35 mouse cellular contexts compared by ENCODE assay signal in the genomic region with DNA sequence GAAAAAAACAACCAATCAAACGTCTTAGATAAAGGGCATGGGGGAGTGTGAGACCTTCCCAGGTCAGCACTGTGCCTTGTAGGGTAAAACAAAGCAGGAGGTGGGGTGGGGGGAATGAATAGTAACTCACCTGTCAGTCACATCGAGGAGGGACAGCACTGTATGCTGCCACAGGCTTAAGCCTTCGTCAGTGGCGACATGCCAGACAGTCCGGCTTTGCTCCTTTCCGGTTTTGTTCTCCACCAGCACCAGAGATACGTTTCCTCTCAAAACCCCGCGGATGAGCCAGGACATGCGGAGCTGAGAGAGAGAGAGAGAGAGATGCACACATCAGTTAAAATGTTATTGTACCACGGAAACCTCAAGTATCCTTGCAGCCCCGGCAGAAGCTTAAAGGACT.
"Had no signal": no experiment of that assay in that cellular context is flagged by ENCODE, and none has a peak within 500 bp of the region (broad histone marks: within the 10 kb centered on the region; RNA-seq: fewer than 3 reads in every experiment).

No protein-coding gene starts in this region.

- DNase-seq: heart, postnatal 10 days; heart, postnatal 14 days; heart, postnatal 36 days; heart, postnatal 4 days; kidney, adult 11 months; kidney, adult 18-20 months; kidney, adult 2 months; kidney, adult 8-10 months; kidney, adult 9 months; kidney, postnatal 14 days; kidney, postnatal 25 days; kidney, postnatal 36 days; kidney, postnatal 4 days; layer of hippocampus, adult 9-11 months; layer of hippocampus, postnatal 36 days had no signal

- H3K4me2 ChIP-seq: heart, embryonic 11.5 days; heart, embryonic 12.5 days; heart, embryonic 13.5 days; heart, embryonic 15.5 days; hindbrain, embryonic 12.5 days; hindbrain, embryonic 13.5 days; hindbrain, embryonic 14.5 days; hindbrain, embryonic 15.5 days; intestine, embryonic 15.5 days; kidney, embryonic 15.5 days had no signal

- H3K27ac ChIP-seq: heart, embryonic 10.5 days; heart, embryonic 13.5 days; heart, embryonic 15.5 days; hindbrain, embryonic 10.5 days; hindbrain, embryonic 12.5 days; hindbrain, embryonic 13.5 days; hindbrain, embryonic 14.5 days; hindbrain, embryonic 15.5 days; hindbrain, postnatal 0 days; intestine, embryonic 15.5 days; kidney, embryonic 15.5 days; kidney, postnatal 0 days; layer of hippocampus, adult 2 months; left cerebral cortex, adult 2 months had no signal

- H3K4me1 ChIP-seq: heart, embryonic 12.5 days; heart, embryonic 13.5 days; heart, embryonic 15.5 days; intestine, embryonic 15.5 days had no signal

- H3K4me3 ChIP-seq: heart, embryonic 10.5 days; heart, embryonic 12.5 days; heart, embryonic 13.5 days; heart, embryonic 15.5 days; hindbrain, embryonic 10.5 days; hindbrain, embryonic 12.5 days; hindbrain, embryonic 13.5 days; hindbrain, embryonic 15.5 days; intestine, embryonic 15.5 days; kidney, embryonic 15.5 days; layer of hippocampus, adult 2 months; left cerebral cortex, adult 2 months had no signal

- ATAC-seq: hindbrain, embryonic 16.5 days; hindbrain, postnatal 0 days; inflammation-experienced regulatory T-cells, adult 6 months; intestine, embryonic 15.5 days; intestine, embryonic 16.5 days; intestine, postnatal 0 days had no signal

- H3K9ac ChIP-seq: heart, embryonic 12.5 days; heart, embryonic 13.5 days; heart, embryonic 15.5 days; hindbrain, embryonic 12.5 days; hindbrain, embryonic 13.5 days; hindbrain, embryonic 14.5 days; hindbrain, embryonic 15.5 days; intestine, embryonic 15.5 days; kidney, embryonic 15.5 days had no signal

- H3K36me3 ChIP-seq: heart, embryonic 10.5 days; heart, embryonic 12.5 days; heart, embryonic 13.5 days; heart, embryonic 15.5 days; hindbrain, embryonic 10.5 days; hindbrain, embryonic 12.5 days; hindbrain, embryonic 13.5 days; hindbrain, embryonic 15.5 days; intestine, embryonic 15.5 days; kidney, embryonic 15.5 days had no signal

- H3K9me3 ChIP-seq: heart, embryonic 10.5 days; heart, embryonic 12.5 days; heart, embryonic 13.5 days; heart, embryonic 15.5 days; hindbrain, embryonic 10.5 days; hindbrain, embryonic 12.5 days; hindbrain, embryonic 13.5 days; hindbrain, embryonic 15.5 days; intestine, embryonic 15.5 days; kidney, embryonic 15.5 days had no signal

- H3K27me3 ChIP-seq: heart, embryonic 12.5 days; heart, embryonic 15.5 days; intestine, embryonic 15.5 days had no signal
